Mouse (Mus musculus) retina, adult 2 months (tissue): ENCODE data around the gene Tpcn2.

Experiments used
- DNase-seq: peaks from one replicate; pipeline ENCODE4 v3.0.0-alpha.2; 2012; ENCODE audit warnings: low read depth, low spot score

Tpcn2 gene

GRCm38 (mm10) chr7:145154066-145154465 lies 129.7 kb downstream of the Tpcn2 start:
- DNase-seq = no peak

GRCm38 (mm10) chr7:145151845-145152244 lies 132.0 kb downstream of the Tpcn2 start:
- no peak for DNase-seq

- DNase-seq = no peak
Observed at GRCm38 (mm10) chr7:145148902-145149301, 134.9 kb downstream of the Tpcn2 start.

GRCm38 (mm10) chr7:145147973-145148698 lies 135.7 kb downstream of the Tpcn2 start:
- no peak for DNase-seq

- no peak for DNase-seq
Observed at GRCm38 (mm10) chr7:145146252-145146930, 137.4 kb downstream of the Tpcn2 start.

- no peak for DNase-seq
Observed at GRCm38 (mm10) chr7:145143502-145144070, 140.2 kb downstream of the Tpcn2 start.

- DNase-seq = no peak
Observed at GRCm38 (mm10) chr7:145140656-145141055, 143.2 kb downstream of the Tpcn2 start.

- DNase-seq = no peak
Observed at GRCm38 (mm10) chr7:145139576-145139975, 144.2 kb downstream of the Tpcn2 start.

- DNase-seq = no peak
Observed at GRCm38 (mm10) chr7:145139100-145139499, 144.7 kb downstream of the Tpcn2 start.

GRCm38 (mm10) chr7:145137871-145138270 lies 145.9 kb downstream of the Tpcn2 start:
- DNase-seq = no peak

- no peak for DNase-seq
Observed at GRCm38 (mm10) chr7:145136831-145137230, 147.0 kb downstream of the Tpcn2 start.
